Mouse (Mus musculus): Measurements from ENCODE around the gene Samhd1. TPM values are rescaled to one million over a fixed set of nuclear protein-coding genes. Genes with fewer than 3 reads are reported as not detected.
"Not testable (repeated sequence)": the region's sequence is repeated elsewhere in the genome, so short reads cannot be mapped to it uniquely, and the experiment has no call there.

Samhd1 gene
- polyA plus RNA-seq, 1 experiment from 2014 or later = 37.0 TPM

DNA sequence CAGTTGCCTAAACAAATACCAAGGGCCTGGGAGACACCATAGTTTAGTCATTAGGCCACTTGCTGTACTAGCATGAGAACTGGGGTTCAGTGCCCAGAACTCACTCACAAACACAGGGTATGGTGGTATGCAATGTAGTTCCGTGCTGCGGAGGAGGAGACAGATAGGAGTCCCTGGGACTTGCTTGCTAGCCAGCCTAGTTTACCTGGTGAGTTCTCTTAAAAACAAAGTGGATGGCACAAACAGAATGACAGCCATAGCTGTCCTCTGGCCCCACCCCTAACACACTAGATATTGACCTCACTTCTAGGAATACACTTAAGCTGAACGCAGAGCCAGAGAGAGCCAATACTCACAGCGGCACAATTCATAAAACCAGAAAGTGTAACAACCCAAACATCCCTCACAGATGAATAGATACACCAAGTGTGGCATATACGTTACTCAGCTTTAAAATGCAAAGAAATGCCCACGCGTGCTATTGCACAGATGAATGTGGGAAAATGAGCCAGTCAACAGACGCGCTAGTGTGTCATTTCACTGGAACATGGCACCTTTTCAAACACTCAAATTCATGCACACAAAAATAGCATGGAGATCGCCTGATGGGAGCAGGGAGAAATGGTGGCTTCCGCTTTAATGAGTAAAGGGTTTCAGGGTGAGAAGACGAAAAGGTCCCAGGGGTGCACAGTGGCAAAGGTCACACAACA lies 31.5 kb upstream of the Samhd1 start:
- H3K27me3 ChIP-seq (ENCODE audit: insufficient read depth, low read length) = no peaks in the 10 kb centered on the region
- ATAC-seq (ENCODE audit: insufficient read depth) (no peak), DNase-seq (no peak)
- no peaks in the 10 kb centered on the region for H3K9me3 ChIP-seq (ENCODE audit: low read depth, low read length)
- H3K9ac ChIP-seq = no peak overlapping the region
- H3K4me1 ChIP-seq (ENCODE audit: insufficient read depth) = no peaks in the 10 kb centered on the region
- 91% methylated on average over 12 of the region's 12 CpGs for WGBS
- no peak overlapping the region for H3K27ac ChIP-seq (ENCODE audit: low read depth)
- no peak for TF ChIP-seq CTCF (IDR thresholded peaks at IDR 0.05; ENCODE audit: low read depth)
- H3K4me2 ChIP-seq = no peak overlapping the region
- peaks cover 61% of the 10 kb centered on the region for H3K36me3 ChIP-seq (ENCODE audit: insufficient read depth)
- no peak overlapping the region for H3K4me3 ChIP-seq (ENCODE audit: low read depth, low read length)

DNA sequence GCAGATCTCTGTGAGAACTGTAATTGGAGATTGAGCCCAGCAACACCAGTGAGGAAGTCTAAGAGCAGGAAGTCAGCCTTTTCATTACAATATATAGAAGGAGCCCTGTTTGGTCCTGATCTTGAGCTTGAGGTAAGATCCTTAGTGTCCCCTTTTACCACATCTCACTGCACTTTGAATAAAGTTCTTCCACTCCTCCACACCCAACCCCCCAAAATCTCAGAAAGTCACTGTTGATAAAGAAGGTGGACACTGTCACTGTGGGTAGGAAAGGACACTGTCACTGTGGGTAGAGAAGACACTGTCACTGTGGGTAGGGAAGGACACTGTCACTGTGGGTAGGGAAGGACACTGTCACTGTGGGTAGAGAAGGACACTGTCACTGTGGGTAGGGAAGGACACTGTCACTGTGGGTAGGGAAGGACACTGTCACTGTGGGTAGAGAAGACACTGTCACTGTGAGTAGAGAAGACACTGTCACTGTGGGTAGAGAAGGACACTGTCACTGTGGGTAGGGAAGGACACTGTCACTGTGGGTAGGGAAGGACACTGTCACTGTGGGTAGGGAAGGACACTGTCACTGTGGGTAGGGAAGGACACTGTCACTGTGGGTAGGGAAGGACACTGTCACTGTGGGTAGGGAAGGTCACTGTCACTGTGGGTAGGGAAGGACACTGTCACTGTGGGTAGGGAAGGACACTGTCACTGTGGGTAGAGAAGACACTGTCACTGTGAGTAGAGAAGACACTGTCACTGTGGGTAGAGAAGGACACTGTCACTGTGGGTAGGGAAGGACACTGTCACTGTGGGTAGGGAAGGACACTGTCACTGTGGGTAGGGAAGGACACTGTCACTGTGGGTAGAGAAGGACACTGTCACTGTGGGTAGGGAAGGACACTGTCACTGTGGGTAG lies 30.5 kb upstream of the Samhd1 start:
- not testable (repeated sequence) for H3K9ac ChIP-seq; H3K4me2 ChIP-seq; ATAC-seq (ENCODE audit: insufficient read depth); DNase-seq; H3K9me3 ChIP-seq (ENCODE audit: low read depth, low read length); H3K4me3 ChIP-seq (ENCODE audit: low read depth, low read length); H3K27ac ChIP-seq (ENCODE audit: low read depth); H3K4me1 ChIP-seq (ENCODE audit: insufficient read depth); H3K27me3 ChIP-seq (ENCODE audit: insufficient read depth, low read length)
- peaks cover 69% of the 10 kb centered on the region for H3K36me3 ChIP-seq (ENCODE audit: insufficient read depth)

DNA sequence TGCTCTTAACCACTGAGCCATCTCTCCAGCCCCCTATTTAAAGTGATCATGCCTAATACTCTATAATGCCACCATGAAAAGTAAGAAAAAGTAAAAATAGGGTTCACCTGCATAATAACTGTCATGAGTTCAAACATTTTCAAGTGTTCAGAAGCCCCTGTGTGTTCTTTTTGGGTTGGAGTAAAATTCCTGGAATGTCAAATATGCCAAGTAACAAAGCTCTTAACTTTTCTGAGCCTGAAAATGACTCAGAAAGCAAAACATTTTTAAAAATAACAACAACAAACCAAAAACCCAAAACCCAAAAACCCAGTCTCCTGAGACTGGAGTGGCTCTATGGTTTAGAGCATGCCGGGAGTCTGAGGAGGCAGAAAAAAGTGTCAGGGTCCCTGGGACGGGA lies 29.0 kb upstream of the Samhd1 start:
- Histone ChIP-seq H3K36me3 (ENCODE audit: insufficient read depth) (peaks cover 70% of the 10 kb centered on the region), H3K27me3 (ENCODE audit: insufficient read depth, low read length) (no peaks in the 10 kb centered on the region), H3K27ac (ENCODE audit: low read depth) (no peak overlapping the region), H3K4me2 (no peak overlapping the region), H3K4me1 (ENCODE audit: insufficient read depth) (no peaks in the 10 kb centered on the region), H3K4me3 (ENCODE audit: low read depth, low read length) (no peak overlapping the region), H3K9ac (no peak overlapping the region), H3K9me3 (ENCODE audit: low read depth, low read length) (no peaks in the 10 kb centered on the region)
- DNase-seq (no peak), ATAC-seq (ENCODE audit: insufficient read depth) (no peak)
- no peak for TF ChIP-seq CTCF (IDR thresholded peaks at IDR 0.05; ENCODE audit: low read depth)
- WGBS = 93% methylated on average over 2 of the region's 2 CpGs

DNA sequence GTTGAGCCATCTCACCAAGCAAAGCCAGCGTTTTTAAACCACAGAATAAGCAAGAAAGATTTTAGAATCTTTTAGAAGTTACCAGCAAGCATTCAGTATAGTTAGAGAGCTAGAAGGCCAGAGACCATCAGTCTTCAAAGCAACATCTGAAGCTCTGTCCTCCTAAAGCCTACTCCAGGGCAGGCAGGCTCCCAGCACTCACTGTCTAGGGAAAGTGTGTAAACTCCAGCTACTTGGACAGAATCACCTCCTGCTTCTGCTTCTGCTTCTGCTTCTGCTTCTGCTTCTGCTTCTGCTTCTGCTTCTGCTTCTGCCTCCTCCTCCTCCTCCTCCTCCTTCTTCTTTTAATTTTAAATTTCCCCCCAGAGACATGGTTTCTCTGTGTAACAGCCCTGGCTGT lies 21.0 kb upstream of the Samhd1 start:
- peaks cover 60% of the 10 kb centered on the region for H3K36me3 ChIP-seq (ENCODE audit: insufficient read depth)
- no peak overlapping the region for H3K27ac ChIP-seq (ENCODE audit: low read depth)
- H3K9ac ChIP-seq = no peak overlapping the region
- no peak overlapping the region for H3K4me3 ChIP-seq (ENCODE audit: low read depth, low read length)
- no peaks in the 10 kb centered on the region for H3K9me3 ChIP-seq (ENCODE audit: low read depth, low read length)
- no peak overlapping the region for H3K4me2 ChIP-seq
- 78% methylated on average over 1 of the region's 1 CpGs for WGBS
- no peaks in the 10 kb centered on the region for H3K27me3 ChIP-seq (ENCODE audit: insufficient read depth, low read length)
- ATAC-seq (ENCODE audit: insufficient read depth) (no peak), DNase-seq (no peak)
- no peak for TF ChIP-seq CTCF (IDR thresholded peaks at IDR 0.05; ENCODE audit: low read depth)
- H3K4me1 ChIP-seq (ENCODE audit: insufficient read depth) = no peaks in the 10 kb centered on the region

DNA sequence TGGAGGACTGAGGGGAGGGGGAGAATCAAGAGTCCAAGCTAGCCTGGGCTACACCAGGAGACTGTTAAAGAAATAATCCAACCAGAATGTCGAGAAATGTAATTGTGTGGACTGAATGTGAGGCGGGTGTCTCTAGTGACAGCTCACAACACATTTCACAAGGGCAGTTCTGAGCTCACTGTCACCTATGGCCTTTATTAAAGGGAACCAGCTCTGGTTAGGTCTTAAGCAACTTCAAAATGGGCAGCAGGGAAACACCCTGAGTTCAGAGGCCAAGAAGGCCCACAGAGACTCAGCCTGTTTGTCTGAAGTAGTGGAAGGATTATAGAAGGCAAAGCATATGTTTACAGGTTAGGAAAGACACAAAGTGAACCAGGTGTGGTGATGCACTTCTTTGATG lies 18.2 kb upstream of the Samhd1 start:
- 75% methylated on average over 2 of the region's 2 CpGs for WGBS
- H3K4me2 ChIP-seq = no peak overlapping the region
- H3K36me3 ChIP-seq (ENCODE audit: insufficient read depth) = peaks cover 63% of the 10 kb centered on the region
- no peak for TF ChIP-seq CTCF (IDR thresholded peaks at IDR 0.05; ENCODE audit: low read depth)
- H3K27me3 ChIP-seq (ENCODE audit: insufficient read depth, low read length) = no peaks in the 10 kb centered on the region
- H3K4me1 ChIP-seq (ENCODE audit: insufficient read depth) = no peaks in the 10 kb centered on the region
- no peak overlapping the region for H3K9ac ChIP-seq
- H3K27ac ChIP-seq (ENCODE audit: low read depth) = no peak overlapping the region
- DNase-seq (no peak), ATAC-seq (ENCODE audit: insufficient read depth) (no peak)
- no peaks in the 10 kb centered on the region for H3K9me3 ChIP-seq (ENCODE audit: low read depth, low read length)
- H3K4me3 ChIP-seq (ENCODE audit: low read depth, low read length) = no peak overlapping the region

DNA sequence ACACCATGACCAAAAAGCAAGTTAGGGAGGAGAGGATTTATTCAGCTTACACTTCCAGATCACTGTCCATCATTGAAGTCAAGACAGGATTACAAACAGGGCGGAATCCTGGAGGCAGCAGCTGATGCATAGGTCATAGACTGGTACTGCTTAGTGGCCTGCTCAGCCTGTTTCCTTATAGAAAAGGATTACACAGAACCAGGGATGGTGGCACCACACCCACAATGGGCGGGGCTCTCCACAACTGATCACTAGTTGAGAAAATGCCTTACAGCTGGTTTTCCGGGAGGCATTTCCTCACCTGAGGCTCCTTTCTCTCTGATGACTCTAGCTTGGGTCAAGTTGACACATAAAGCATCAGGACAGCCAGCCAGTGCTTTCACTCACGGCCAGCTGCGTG lies 13.4 kb upstream of the Samhd1 start:
- H3K36me3 ChIP-seq (ENCODE audit: insufficient read depth) = peaks cover 60% of the 10 kb centered on the region

DNA sequence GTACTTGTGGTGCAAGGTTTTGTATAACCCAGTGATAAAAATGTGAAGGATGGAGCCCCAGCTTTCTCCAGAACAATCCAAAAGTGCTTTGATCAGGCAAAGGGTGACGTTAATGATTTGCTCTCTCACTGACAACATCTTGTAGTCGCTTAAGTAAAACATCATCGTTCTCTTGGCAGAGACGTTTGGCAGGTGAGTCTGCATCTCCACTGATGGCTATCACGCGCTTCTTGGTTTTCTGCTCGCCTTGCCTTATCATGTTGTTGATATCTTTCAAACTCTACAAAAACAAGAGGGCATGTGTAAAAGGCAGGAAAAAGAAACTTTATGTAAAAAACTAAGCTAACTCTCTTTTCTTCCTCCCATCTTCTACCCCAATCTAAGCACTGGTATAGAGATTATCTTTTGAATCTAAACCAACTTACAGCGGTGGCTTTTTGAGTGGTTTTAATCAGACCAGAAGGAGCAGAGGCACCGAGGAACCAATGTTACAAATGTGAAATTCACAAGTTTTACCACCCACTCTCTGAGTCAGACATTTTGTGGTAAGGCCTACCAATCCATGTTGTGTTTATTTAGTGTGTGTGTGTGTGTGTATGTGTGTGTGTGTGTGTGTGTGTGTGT lies 12.4 kb upstream of the Samhd1 start:
- no peak overlapping the region for H3K4me3 ChIP-seq (ENCODE audit: low read depth, low read length)
- no peaks in the 10 kb centered on the region for H3K27me3 ChIP-seq (ENCODE audit: insufficient read depth, low read length)
- H3K27ac ChIP-seq (ENCODE audit: low read depth) = no peak overlapping the region
- no peak for DNase-seq
- no peaks in the 10 kb centered on the region for H3K4me1 ChIP-seq (ENCODE audit: insufficient read depth)
- H3K9me3 ChIP-seq (ENCODE audit: low read depth, low read length) = no peaks in the 10 kb centered on the region
- no peak for ATAC-seq (ENCODE audit: insufficient read depth)
- WGBS = 70% methylated on average over 9 of the region's 9 CpGs
- H3K9ac ChIP-seq = no peak overlapping the region
- H3K4me2 ChIP-seq = no peak overlapping the region
- H3K36me3 ChIP-seq (ENCODE audit: insufficient read depth) = peaks cover 57% of the 10 kb centered on the region
- TF ChIP-seq CTCF (IDR thresholded peaks at IDR 0.05; ENCODE audit: low read depth) = no peak

More for the DNA sequence above, 13.4 kb upstream of the Samhd1 start:
- no peaks in the 10 kb centered on the region for H3K27me3 ChIP-seq (ENCODE audit: insufficient read depth, low read length)
- TF ChIP-seq CTCF (IDR thresholded peaks at IDR 0.05; ENCODE audit: low read depth) = no peak
- DNase-seq = no peak
- H3K4me2 ChIP-seq = no peak overlapping the region
- WGBS = 93% methylated on average over 5 of the region's 5 CpGs
- ATAC-seq (ENCODE audit: insufficient read depth) = no peak
- H3K27ac ChIP-seq (ENCODE audit: low read depth) = no peak overlapping the region
- H3K4me3 ChIP-seq (ENCODE audit: low read depth, low read length) = no peak overlapping the region
- H3K9ac ChIP-seq = no peak overlapping the region
- no peaks in the 10 kb centered on the region for H3K4me1 ChIP-seq (ENCODE audit: insufficient read depth)
- H3K9me3 ChIP-seq (ENCODE audit: low read depth, low read length) = no peaks in the 10 kb centered on the region

Data from lung, embryonic 14.5 days (tissue).